Mouse (Mus musculus): ENCODE results near the gene Enpp7. TPM values are rescaled to one million over a fixed set of nuclear protein-coding genes. Genes with fewer than 3 reads are reported as not detected.

Enpp7 gene
- total and polyA plus RNA-seq, 2 experiments from 2014 or later = not detected

GRCm38 (mm10) chr11:119022068-119022894, 34.3 kb downstream of the Enpp7 start:
- no peak for DNase-seq
- H3K4me1 ChIP-seq (ENCODE audit: insufficient read depth) = peaks cover 29% of the 10 kb centered on the region
- H3K9me3 ChIP-seq (ENCODE audit: low read length) = no peaks in the 10 kb centered on the region
- ATAC-seq = no peak
- H3K27ac ChIP-seq (ENCODE audit: low read depth, low read length) = peak overlapping the region; percentile 71; the same call in 1 of the 2 replicates
- H3K27me3 ChIP-seq (ENCODE audit: insufficient read depth, low read length) = peaks cover 4% of the 10 kb centered on the region; the same call in 1 of the 2 replicates
- WGBS = 3% methylated on average over 42 of the region's 42 CpGs
- peak overlapping the region; percentile 91 for H3K4me3 ChIP-seq (ENCODE audit: low read depth, low read length)
- H3K9ac ChIP-seq = peak overlapping the region; percentile 84
- H3K4me2 ChIP-seq (ENCODE audit: low read depth) = peak overlapping the region; percentile 77
- H3K36me3 ChIP-seq (ENCODE audit: insufficient read depth) = peaks cover 11% of the 10 kb centered on the region
- peak; percentile 72 for TF ChIP-seq CTCF (IDR thresholded peaks at IDR 0.05; ENCODE audit: low read depth)

GRCm38 (mm10) chr11:119022895-119023615, 35.1 kb downstream of the Enpp7 start, which contains the start of gene Cbx2:
Gene Cbx2, plus strand, starts transcription at chr11:119022962.
- DNase-seq (peak; percentile 93), ATAC-seq (peak; percentile 98)
- peak within 1 kb of the TSS; percentile 91 for H3K4me3 ChIP-seq (ENCODE audit: low read depth, low read length)
- H3K4me1 ChIP-seq (ENCODE audit: insufficient read depth) = peaks cover 29% of the 10 kb centered on the region
- no peak for TF ChIP-seq CTCF (IDR thresholded peaks at IDR 0.05; ENCODE audit: low read depth)
- under 1% methylated on average over 84 of the region's 99 CpGs for WGBS
- H3K27me3 ChIP-seq (ENCODE audit: insufficient read depth, low read length) = peaks cover 4% of the 10 kb centered on the region; the same call in 1 of the 2 replicates
- peak within 1 kb of the TSS; percentile 84 for H3K9ac ChIP-seq
- peak within 1 kb of the TSS; percentile 76 for H3K27ac ChIP-seq (ENCODE audit: low read depth, low read length)
- no peaks in the 10 kb centered on the region for H3K9me3 ChIP-seq (ENCODE audit: low read length)
- H3K4me2 ChIP-seq (ENCODE audit: low read depth) = peak within 1 kb of the TSS; percentile 77
- peaks cover 19% of the 10 kb centered on the region for H3K36me3 ChIP-seq (ENCODE audit: insufficient read depth)

DNA sequence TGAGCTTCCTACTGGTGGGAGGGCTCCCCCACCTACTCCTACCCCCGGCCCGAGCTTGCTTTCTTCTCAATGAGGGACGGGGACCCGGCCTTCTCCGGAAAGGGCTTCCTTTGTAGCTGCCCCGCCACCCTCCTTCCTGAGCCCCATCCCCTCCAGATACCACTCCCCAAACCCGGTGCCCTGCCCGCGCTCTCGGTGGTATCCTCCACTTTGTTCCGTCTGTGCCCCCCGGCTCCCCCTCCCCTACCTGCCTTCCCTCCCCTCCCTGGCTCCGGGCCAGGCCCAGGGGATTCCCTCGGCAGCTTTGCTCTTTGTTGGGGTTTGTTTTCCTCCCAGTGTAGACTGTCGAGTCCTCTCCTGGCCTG, 35.6 kb downstream of the Enpp7 start:
- H3K36me3 ChIP-seq (ENCODE audit: insufficient read depth) = peaks cover 24% of the 10 kb centered on the region
- H3K27me3 ChIP-seq (ENCODE audit: insufficient read depth, low read length) = peaks cover 4% of the 10 kb centered on the region; the same call in 1 of the 2 replicates
- WGBS = 1% methylated on average over 15 of the region's 15 CpGs
- no peak for TF ChIP-seq CTCF (IDR thresholded peaks at IDR 0.05; ENCODE audit: low read depth)
- peak; percentile 35 for DNase-seq
- H3K9me3 ChIP-seq (ENCODE audit: low read length) = no peaks in the 10 kb centered on the region
- H3K9ac ChIP-seq = peak overlapping the region; percentile 84
- peak overlapping the region; percentile 91 for H3K4me3 ChIP-seq (ENCODE audit: low read depth, low read length)
- peak overlapping the region; percentile 76 for H3K27ac ChIP-seq (ENCODE audit: low read depth, low read length)
- H3K4me1 ChIP-seq (ENCODE audit: insufficient read depth) = peaks cover 29% of the 10 kb centered on the region
- ATAC-seq = no peak
- peak overlapping the region; percentile 77 for H3K4me2 ChIP-seq (ENCODE audit: low read depth)

DNA sequence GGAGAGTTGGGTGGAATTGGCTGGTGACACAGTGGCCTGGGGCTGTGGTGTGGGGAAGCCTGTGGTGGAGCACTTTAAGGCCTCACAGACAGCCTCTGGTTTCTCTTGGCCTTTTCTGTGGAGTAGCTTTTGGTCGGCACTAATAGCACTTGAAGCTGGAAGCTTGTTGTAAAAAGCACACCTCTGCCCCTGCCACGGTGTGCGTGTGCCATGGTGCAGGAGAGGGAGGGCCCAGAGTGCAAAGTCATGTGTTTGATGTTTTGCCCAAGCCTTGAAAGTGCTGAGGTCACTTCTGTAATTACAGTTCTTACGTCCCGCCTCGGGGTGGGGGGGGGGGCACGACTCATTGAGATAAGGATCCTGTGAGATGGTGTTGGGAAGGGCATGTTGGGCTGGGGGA, 36.3 kb downstream of the Enpp7 start:
- Histone ChIP-seq H3K36me3 (ENCODE audit: insufficient read depth) (peaks cover 31% of the 10 kb centered on the region), H3K9me3 (ENCODE audit: low read length) (no peaks in the 10 kb centered on the region), H3K27me3 (ENCODE audit: insufficient read depth, low read length) (peaks cover 4% of the 10 kb centered on the region; the same call in 1 of the 2 replicates), H3K27ac (ENCODE audit: low read depth, low read length) (no peak overlapping the region), H3K4me3 (ENCODE audit: low read depth, low read length) (peak overlapping the region; percentile 91), H3K9ac (peak overlapping the region; percentile 84; the same call in 1 of the 2 replicates), H3K4me2 (ENCODE audit: low read depth) (peak overlapping the region; percentile 77), H3K4me1 (ENCODE audit: insufficient read depth) (peaks cover 29% of the 10 kb centered on the region)
- ATAC-seq (no peak), DNase-seq (no peak)
- TF ChIP-seq CTCF (IDR thresholded peaks at IDR 0.05; ENCODE audit: low read depth) = no peak
- 5% methylated on average over 7 of the region's 7 CpGs for WGBS

DNA sequence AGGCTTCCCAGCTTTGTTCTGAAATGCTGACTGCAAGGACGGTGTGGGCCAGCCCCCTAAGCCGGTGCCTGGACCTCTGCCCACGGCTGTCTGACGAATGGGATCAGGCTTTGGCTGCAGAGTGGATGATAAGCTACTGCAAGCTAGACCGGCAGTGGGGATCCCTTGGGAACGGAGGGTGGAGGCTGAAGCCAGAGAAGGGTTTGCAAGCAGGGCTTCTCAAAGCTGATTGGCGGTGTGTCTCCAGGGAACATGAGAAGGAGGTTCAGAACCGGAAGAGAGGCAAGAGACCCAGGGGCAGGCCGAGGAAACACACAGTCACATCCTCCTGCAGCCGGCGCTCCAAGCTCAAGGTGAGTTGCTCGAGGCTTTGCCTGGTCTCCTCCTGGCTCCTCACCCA, 38.2 kb downstream of the Enpp7 start:
- DNase-seq = peak; percentile 24
- Histone ChIP-seq H3K4me1 (ENCODE audit: insufficient read depth) (peaks cover 29% of the 10 kb centered on the region), H3K4me3 (ENCODE audit: low read depth, low read length) (no peak overlapping the region), H3K36me3 (ENCODE audit: insufficient read depth) (peaks cover 46% of the 10 kb centered on the region), H3K9ac (no peak overlapping the region), H3K9me3 (ENCODE audit: low read length) (no peaks in the 10 kb centered on the region), H3K27me3 (ENCODE audit: insufficient read depth, low read length) (peaks cover 1% of the 10 kb centered on the region; the same call in 1 of the 2 replicates), H3K27ac (ENCODE audit: low read depth, low read length) (no peak overlapping the region), H3K4me2 (ENCODE audit: low read depth) (no peak overlapping the region)
- no peak for TF ChIP-seq CTCF (IDR thresholded peaks at IDR 0.05; ENCODE audit: low read depth)
- WGBS = 48% methylated on average over 12 of the region's 12 CpGs
- no peak for ATAC-seq

GRCm38 (mm10) chr11:119033874-119034558, 46.0 kb downstream of the Enpp7 start:
- Histone ChIP-seq H3K9ac (no peak overlapping the region), H3K9me3 (ENCODE audit: low read length) (no peaks in the 10 kb centered on the region), H3K27ac (ENCODE audit: low read depth, low read length) (no peak overlapping the region), H3K27me3 (ENCODE audit: insufficient read depth, low read length) (peaks cover 39% of the 10 kb centered on the region), H3K4me3 (ENCODE audit: low read depth, low read length) (0 out of 2 replicates have a peak overlapping the region, but pooled peaks have one; percentile 9), H3K36me3 (ENCODE audit: insufficient read depth) (peaks cover 22% of the 10 kb centered on the region), H3K4me1 (ENCODE audit: insufficient read depth) (peaks cover 15% of the 10 kb centered on the region; the same call in 1 of the 2 replicates), H3K4me2 (ENCODE audit: low read depth) (peak overlapping the region; percentile 29)
- TF ChIP-seq CTCF (IDR thresholded peaks at IDR 0.05; ENCODE audit: low read depth) = peak; percentile 89
- ATAC-seq (peak; percentile 70), DNase-seq (peak; percentile 84)
- 3% methylated on average over 26 of the region's 26 CpGs for WGBS
